Mouse (Mus musculus): ENCODE measurements at regions not wholly inside any gene's neighbourhood (a gene's known extent, or its start where the extent isn't known, plus 50 kb on each side); places are given as distances from the start of the nearest gene placed in this dataset.

DNA sequence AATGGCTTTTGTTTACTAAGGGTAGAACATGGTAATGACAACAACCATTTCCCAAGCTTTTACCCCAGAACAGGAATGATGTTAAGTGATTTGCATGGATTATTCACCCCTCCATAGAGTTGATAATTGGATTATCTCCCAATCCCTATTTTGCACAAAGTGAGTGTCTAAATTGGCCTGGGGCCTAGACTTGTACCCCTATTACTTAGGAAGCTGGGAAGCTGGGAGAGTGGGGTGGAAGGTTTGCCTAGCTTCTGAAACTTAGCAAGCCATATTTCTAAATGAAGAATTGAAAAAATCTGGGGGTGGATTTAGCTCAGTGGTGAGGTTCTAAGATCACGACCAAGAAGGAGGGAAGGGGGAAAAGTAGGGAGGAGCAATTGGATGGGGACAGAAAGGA lies 289.9 kb downstream of the Rngtt start:
- no peak for DNase-seq

DNA sequence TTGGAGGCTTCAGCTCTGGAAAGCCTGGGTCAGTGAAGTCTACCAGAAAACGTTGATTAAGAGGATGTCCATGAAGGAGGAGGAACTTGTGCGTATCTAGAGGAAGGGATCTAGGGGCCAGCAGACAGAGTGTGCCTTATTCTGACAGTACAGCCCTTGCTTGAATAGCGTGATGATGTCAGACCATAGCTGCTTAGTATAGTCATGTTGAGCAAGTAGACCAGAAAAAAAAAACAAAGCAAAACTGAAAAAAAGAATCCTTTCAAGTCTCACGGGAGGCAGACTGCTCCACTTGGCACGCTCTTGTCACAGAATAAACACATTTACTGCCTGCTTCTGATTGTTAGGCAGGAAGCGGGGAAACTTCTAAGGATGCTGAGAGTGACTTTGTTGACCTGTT lies 290.7 kb downstream of the Rngtt start:
- DNase-seq = no peak

DNA sequence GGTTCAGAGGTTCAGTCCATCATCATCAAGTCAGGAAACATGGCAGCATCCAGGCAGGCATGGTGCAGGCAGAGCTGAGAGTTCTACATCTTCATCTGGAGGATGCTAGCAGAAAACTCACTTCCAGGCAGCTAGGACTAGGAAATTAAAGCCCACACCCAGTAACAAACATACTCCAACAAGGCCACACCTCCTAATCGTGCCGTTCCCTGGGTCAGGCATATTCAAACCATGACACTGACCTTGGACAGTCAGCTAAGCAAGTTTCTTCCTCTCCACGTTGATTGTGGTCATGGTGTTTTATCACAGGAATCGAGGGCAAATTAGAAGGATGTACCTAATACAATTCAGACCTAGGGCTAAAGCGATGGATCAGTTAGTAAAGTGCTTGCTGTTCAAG lies 294.5 kb downstream of the Rngtt start:
- no peak for DNase-seq

DNA sequence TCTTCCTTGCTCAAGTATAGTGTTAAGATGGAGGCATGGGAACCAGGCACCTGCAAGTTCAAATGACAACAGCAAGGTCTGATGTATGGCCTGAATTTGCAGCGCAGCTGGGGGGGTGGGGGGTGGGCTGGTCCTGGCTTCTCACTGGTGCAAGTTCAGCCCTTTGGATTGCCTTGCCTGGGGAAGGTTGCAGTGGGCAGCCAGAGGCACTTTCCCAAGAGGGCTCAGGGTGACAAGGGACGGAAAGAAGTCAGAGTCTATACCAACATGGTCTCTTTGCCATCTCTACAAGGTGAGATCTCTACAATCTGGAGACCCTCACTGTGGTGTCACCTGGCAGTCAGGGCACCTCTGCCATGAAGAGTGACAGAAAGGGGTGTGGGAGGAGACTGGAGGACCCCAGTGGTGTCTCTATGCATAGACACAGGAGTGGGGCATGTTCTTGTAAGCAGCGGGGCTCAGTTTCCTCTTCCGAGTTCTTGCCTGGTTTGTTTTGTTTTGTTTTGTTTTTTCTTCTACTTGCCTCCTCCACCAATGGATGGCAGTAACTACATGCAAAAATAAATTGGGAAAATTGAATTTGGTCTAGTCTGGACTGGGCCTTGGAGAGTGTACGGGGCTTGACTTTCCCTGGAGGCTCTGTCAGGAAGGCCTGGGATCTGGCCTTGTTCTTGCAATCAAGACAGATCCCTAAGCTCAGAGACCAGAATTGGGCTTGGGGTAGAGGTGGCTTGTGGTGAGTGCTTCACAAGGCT lies 284.4 kb upstream of the Cnr1 start:
- DNase-seq = no peak

DNA sequence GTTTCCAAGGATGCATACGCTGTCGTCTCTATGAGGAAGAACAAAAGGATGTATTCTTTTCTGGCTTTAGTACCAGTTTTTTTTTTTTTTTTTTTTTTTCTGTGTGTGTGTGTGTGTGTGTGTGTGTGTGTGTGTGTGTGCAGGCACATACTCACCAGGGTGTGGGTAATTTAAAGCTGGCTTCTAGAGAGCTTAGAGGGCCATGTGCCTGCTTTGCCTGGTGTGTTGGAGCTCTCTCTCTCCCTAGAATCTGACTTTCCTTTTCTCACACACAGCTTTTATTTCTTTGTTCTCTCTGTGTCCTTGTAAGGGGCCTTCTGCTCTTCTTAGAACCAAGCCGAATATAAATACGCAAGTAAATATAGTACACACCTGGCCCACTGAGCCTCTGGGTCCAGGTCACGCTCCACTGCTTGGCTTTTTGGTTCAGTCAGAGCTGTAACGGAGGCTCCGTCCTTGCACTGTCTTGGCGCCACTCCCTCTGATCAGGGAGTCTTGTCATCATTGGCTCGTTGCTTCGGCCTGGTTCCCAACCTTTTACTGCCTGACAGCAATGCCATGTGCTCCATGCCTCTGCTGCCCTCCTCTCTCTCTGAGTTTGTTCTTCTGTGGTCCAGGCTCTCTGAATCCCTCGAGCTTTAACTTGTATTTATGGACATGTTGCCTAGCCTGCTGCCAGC lies 283.7 kb upstream of the Cnr1 start:
- DNase-seq = no peak

DNA sequence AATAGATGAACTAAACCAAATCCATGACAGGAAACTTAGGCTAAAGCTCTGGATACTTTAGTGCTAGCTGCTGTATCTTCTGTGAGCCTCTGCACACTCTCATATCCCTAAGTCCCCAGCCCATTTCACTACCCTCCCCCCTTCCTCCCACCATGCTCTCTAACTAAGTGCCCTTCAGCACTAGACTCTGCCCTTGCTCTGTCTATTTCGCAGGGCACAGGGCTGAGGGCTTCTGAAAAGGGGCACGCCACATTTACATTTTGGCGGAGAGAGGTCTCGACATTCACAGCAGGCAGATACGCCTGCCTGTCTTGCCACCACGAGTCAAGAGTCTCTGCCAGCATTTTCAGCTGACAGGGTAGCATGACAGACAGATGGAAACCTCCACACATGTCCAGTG lies 282.5 kb upstream of the Cnr1 start:
- no peak for DNase-seq

DNA sequence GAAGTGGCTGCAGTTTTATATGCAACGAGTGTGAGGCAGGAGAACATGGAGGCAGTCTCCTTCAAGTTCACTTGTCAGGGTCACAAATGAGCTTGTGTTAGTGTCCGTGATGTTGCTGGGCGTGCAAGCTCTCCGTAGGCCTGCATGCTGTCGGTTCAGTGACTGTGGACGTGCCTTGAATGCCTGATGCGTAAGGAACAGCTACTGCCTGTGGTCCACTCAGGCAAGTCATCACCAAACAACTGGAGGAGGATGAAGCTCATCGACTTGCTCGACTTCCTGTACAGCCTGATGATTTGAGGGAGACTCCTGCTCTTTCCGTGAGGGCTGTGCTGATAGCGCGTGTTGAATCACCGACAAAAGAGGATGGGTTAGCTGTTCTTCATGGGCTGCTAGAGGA lies 281.9 kb upstream of the Cnr1 start:
- DNase-seq = no peak

DNA sequence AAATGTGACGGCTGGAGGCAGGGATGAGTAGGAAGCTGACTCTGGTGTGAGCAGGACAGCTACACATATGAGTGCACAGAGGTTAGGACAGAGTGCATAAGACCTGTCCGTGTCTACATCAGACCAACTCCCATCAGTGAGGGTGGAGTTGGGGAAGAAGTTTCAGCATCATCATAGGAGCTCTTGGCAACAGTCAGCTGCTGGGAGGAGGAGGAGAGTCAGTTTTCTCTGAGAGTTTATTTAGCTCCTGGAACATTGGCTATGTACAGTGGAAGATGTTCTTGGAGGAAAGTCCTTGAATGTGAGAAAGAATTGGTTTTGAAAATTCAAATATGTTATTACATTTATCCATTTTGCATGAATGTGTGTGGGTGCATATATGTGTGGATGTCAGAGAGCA lies 279.2 kb upstream of the Cnr1 start:
- no peak for DNase-seq

GRCm38 (mm10) chr4:33651292-33651691 lies 273.1 kb upstream of the Cnr1 start:
- no peak for DNase-seq

DNA sequence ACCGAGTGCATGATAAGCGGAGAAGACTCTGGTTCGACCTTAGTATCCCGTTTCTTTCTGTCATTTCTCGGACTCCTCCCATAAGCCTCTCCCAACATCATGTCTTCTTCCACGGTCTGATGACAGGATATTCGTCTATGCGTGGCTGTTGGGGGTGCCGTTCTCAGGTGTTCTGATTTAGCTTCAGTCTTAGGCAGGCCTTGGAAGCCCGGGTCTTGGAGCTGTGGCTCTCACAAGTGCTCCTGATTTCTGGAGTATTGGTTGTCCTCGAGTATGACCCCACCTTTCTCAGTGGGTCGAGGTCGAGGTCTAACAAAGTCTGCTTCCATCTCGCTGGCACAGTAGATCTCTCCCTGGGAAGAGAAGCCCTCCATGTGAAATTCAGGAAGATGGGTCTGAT lies 264.6 kb upstream of the Cnr1 start:
- no peak for DNase-seq

GRCm38 (mm10) chr4:33660553-33660952 lies 263.8 kb upstream of the Cnr1 start:
- no peak for DNase-seq

DNA sequence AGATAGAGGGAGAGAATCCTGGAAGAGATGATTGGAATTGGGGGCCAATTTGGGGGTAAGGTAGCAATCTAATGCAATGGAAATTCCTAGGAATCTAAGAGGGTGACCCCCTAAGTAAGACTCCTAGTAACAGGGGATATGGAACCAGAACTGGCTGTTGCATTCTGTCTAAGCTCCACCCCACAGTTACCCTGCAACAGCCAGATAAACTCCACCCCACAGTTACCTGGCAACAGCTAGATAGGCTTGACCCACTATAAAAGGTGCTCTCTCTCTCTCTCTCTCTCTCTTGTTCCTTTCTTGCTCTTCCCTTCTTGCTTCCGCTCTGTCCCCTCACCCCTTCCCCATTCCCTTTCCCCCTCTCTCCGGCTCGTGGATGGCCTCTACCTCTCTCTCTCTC lies 262.5 kb upstream of the Cnr1 start:
- no peak for DNase-seq

DNA sequence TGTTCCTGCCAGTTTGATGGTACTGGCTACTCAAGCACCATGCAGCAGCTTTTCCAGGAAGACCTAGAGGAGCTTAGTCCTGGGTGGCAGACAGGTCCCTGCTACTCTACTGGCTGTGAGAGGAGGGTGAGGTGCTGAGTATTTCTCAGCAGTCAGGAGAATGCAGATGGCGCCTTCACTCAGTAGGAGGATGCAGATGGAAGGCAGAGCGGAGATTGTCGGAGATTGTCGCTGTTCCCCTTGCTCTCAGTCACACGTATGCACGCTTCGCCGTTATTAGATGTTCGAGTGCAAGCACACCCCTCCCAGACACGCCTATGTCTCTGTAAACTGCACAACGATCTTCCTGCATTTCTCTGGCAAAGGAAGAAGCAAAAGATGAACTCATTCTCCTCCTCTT lies 261.4 kb upstream of the Cnr1 start:
- DNase-seq = peak; percentile 55

DNA sequence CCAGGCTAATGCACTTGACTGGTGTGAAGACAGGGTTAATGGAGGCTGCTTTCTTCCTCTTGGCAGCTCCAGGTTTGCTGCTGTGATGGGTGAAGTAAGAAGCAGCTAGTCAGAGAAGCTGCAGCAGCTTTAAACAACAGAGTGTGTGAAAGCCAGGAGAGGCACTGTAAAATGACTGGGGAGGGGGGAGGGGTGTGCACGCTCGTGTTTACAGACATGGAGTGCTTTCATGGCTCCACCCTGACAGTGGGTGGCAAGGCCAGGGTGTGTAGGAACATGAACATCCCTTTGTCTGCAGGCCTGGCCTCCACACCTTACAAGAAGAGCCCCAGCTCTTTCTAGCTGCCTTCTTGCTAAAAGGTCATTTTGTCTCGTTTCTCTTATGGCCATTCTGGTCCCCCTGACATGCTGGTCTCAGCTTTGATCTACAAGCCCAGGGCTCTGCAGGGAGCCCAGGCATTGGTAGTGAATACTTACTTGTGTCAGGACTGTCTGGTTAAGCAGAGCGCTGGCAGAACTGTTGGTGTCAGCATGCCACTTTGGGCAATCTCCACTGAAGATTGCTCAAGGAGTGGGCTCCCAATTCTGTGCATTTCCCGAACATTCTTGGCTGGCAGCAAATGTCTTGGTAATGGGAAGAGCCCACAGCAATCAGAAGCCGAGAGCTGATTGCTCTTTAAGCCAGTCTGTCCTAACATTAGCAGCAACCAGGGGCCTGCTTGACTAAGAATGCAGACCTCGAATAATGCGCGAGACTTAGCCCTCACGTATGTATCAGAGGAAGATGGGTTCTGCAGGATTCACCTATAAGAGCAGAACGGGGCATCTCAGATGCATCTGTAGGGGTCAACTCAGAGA lies 260.5 kb upstream of the Cnr1 start:
- DNase-seq = no peak

DNA sequence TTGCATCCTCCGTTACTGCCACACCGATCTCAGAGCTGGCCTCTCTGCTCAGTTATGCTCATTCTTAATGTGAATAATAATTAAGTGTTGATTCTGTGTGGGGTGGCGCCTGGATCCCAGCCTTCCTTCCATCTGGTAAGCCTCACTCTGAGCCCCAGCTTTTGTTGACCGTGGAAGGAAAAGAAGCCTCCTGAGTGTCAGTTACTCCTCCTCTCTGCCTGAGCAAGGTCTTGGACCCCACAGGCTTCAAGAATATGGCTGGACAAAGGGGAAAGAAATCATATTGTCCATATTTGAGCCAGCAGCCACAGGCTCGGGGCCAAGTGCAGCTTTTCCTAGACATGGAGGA lies 259.9 kb upstream of the Cnr1 start:
- no peak for DNase-seq

- DNase-seq = no peak
Observed at GRCm38 (mm10) chr4:33665250-33665873, 259.0 kb upstream of the Cnr1 start.

- no peak for DNase-seq
Observed at GRCm38 (mm10) chr4:33668431-33668830, 256.0 kb upstream of the Cnr1 start.

GRCm38 (mm10) chr4:33675044-33675443 lies 249.3 kb upstream of the Cnr1 start:
- no peak for DNase-seq

- no peak for DNase-seq
Observed at GRCm38 (mm10) chr4:33679351-33679750, 245.0 kb upstream of the Cnr1 start.

- no peak for DNase-seq
Observed at GRCm38 (mm10) chr4:33686135-33686534, 238.3 kb upstream of the Cnr1 start.

DNA sequence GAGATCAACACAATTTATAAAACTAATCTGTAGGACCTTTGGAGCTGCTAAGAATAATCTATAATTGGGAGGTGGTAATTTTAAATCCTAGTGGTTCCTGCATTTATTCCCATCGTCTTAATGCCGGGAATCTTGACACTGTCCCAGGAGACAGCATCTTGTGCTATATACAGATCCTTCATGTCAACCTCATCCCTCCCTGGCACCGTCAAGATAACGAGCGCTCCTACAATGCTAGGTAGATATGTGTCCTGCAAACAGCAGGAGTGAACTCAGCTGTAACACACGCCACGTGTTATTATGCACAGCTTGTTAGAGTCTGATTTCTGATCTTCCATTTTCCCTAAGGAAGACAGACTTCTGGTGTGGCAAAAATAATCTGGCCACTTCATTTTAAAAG lies 237.0 kb upstream of the Cnr1 start:
- DNase-seq = no peak

DNA sequence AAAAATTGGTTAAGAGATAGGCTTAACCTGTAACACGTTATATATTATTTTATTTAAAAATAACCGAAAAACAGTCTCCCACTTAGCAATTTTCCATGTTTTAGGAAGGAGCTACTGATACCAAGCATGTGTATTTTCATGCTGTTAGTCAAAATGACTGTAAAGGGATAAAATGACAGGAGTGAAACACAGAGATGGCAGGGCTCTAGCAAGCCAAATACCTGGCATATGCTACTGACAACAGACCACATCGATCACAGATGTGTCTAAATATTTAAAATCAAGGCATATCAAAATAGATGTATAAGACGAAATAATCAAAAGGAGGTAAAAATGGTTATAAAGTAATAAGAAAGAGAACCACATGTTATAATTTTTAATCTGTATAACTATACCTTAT lies 231.0 kb upstream of the Cnr1 start:
- no peak for DNase-seq

- DNase-seq = peak; percentile 66
Observed at GRCm38 (mm10) chr4:33696969-33697368, 227.4 kb upstream of the Cnr1 start.

Measured in layer of hippocampus, adult 9-11 months (tissue).